Mouse (Mus musculus) spleen, postnatal 14 days (tissue): ENCODE measurements around the gene Cd40lg.

Experiments used
- DNase-seq, 2 experiments: peaks; one replicate each; pipeline ENCODE4 v3.0.0; 2021 to 2022; ENCODE audit warnings: low spot score in 2 of 2

Cd40lg gene

GRCm38 (mm10) chrX:57211876-57212275 is at the start of gene Cd40lg:
TSS of gene Cd40lg (plus strand) at chrX:57212143.
- no peak for DNase-seq

DNA sequence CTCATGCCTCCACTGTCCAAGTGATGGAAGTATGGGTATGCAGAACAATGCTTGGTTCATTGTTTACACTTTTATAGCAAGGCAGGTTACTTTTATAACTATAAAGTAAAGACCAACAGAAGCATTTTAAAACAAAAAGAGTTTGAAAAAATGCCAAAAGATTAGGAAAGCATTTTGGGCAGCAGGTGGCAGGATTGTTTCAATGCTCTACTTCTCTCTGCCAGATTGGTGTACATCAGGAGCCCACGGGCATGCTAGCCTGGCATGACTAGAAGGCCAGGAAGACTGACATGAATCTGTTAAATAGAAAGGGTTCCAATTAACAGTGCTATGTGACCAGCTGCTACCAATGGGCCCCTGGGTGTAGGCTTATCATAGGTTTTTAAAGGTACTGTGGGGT is 45.4 kb upstream of the Cd40lg start:
- DNase-seq = no peak

DNA sequence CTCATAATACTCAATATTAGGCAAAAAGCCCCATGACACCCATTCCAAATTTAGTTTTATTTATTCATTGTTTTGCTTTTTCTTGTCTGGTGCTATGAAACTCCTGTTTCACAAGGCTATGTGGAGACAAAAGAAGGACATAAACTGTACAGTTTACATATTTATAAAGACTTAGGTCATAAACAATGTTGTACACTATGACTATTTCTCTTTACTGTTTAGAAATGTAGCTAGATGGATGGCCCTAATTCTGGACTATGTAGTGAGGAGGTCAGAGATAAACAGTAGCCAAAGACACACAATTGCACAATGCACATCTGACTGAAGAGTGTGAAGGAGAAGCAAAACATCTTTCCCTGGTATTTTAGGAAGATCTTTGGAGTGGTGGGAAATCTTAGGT is 40.7 kb upstream of the Cd40lg start:
- no peak for DNase-seq

DNA sequence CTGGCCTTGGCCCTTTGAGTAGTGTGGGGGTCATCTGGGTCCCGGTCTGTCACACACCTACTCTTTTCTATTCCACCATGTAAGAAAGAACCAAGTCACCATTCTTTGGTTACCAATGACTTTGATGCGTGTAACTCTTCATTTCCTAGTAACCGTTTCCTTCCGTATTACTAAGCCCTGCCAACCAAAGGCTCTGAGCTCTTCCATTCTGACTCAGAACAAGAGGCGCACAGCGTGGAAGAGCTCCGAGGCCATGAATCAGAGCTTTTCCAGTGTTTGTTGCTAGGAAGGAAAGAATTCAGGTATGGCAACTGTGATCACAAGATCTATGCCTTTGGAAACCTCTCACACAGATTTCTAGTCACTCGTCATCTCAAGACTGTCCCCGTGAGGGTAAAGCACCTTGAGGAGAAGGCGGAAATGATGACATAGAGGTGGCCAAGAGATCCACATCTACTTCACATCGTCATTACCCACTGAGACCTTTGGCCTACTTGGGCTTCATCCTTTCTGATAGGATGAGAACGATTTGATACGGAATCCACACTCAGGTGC is 34.6 kb upstream of the Cd40lg start:
- no peak for DNase-seq

GRCm38 (mm10) chrX:57182470-57182869 is 29.5 kb upstream of the Cd40lg start:
- DNase-seq = no peak

DNA sequence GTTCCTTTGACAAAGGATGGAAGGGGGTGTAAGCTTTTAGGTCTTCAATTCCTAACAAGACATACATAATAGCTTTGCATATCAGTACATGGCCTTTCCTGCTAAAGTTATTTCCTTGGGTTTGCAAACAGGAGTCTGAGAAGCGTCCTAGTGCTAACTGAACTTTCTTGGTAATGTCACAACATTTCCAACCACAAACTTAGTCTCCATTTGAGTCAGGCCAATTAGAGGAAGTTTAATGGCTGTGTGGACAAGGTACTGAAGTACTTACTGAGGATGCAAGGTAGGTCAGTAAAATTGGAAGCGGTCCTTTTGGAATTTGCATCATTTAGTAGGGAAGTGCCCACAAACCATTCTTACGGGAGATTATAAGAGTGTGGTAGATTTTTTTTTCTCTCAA is 28.6 kb upstream of the Cd40lg start:
- DNase-seq = no peak

GRCm38 (mm10) chrX:57187301-57187700 is 24.6 kb upstream of the Cd40lg start:
- no peak for DNase-seq

GRCm38 (mm10) chrX:57189335-57189734 is 22.6 kb upstream of the Cd40lg start:
- DNase-seq = no peak

DNA sequence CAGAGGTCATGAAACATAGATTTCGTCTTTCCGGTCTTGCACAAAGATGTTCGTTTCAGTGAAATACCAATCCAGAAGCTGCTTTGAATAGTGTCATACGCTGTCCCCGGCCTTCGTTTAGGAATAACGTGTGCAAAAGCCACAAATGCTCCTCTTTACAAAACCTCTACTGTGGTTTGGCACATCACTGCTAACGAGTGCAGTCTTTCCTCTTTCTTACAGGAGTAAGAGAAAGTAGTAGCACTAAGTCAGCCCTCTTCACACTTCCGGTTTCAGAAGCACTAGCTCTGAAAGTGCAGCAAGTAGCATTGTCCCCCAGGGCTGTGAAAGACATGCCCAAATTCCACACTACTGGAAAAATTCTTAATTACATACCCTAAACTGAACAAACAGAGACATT is 15.6 kb upstream of the Cd40lg start:
- DNase-seq = no peak

DNA sequence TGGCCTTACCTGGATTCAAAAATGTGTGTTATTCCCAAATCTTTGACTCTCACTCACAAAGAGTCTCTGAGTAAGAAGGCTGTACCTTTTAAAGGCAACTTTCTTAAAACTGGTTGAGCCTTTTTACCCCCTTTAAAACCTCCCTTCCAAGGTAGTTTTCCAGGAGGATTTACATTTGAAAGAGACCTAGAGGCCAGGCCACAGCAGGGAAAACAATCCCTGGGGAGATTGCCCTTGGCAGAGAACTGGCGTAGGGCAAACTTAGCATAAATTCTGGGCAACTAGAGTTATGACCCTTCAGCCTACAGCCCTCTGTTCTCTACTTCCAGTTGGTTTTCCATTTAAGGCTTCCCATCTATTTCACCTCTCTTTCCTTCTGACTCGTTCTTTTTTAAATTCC is 13.9 kb upstream of the Cd40lg start:
- DNase-seq = no peak

DNA sequence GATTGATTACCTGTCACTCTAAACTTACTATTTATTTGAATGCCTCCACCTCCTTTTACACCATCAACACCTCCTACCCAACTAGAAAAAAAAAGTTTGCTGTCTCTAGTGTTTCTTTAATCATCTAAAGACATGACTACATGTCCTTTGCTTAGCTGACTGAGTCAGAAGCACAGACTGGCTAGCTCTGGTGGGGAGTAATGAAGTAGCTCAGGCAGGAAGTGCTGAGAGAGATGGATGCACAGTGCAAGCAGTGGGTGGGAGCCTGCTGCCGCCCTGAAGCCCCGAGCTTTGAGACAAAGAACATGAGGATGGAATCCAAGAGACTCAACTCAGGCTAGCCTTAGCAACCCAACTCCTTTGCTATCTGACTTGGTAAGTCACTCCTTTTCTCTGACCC is 11.5 kb upstream of the Cd40lg start:
- DNase-seq = no peak

DNA sequence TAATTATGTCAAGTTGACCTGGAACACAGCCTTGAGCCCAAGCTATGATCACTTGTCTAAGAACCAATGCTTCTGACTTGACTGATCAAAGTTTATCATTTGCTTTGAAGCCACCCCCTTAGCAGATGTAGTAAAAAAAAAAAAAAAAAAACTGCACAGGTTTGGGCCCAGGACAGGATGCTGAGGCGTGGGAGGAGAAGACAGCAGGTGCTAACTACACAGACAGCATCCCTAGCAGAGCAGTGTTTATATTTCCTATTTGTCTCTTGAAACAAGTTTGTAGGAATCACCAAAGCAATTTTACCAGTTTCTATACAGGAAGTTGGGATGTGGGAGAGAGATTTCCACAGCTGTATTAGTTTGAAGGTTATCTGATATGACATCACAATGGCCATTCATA is 1.4 kb upstream of the Cd40lg start:
- no peak for DNase-seq

DNA sequence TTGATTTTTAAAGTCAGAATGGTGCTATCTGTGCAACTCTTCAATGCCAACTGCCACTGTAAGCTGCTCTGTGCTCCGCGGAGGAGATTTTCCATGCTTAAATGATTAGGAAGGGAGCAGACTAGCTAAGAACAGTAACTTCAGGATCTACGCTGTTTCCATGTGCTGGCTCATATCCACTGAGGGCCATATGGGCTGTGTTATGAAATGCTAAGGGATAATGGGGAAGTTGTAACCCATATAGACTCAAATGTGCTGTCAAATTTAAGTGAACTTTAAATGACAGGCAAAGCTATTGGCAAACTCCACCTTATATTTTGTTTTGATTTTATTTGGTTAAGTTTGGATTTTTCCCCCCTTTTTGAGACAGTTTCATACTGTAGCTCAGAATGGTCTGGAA is 919 bp downstream of the Cd40lg start:
- no peak for DNase-seq

DNA sequence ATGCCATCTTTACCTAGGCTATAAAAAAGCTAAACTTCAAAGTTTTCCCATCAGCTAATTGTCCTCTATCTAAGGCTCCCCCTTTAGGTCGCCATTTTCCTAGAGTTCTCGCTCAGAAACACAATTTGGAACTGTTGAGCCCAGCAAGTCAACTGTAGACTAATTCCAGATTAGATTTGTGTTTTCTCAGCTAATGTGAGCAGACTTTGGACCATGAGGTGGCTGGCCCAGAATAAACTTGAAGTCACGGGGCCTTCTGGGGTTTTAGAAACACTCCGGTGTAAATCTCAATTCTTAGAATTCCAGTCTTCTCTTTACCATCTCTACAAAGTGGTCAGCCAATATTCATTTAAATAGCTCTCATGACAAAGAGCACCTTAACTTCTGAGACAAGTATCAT is 3.6 kb downstream of the Cd40lg start:
- no peak for DNase-seq

DNA sequence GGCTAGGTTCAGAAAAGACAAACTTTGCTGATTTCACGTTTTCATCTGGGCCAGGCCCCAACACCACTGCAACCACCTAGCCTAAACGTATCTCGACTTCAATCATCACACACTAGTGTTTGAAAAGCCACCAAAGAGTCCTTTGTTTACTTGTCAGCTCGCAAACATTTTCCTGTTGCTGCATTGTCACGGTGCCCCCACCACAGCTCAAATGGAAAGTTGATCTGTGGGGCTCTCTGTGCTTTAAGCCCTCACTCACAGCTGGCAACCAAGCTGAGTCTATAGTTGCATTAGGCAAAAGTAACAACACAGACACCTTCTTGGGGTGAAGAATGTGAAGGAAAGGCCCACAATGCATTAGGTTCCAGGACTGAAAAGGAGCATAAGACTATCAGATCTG is 4.3 kb downstream of the Cd40lg start:
- no peak for DNase-seq

GRCm38 (mm10) chrX:57219563-57219962 is 7.6 kb downstream of the Cd40lg start:
- no peak for DNase-seq

GRCm38 (mm10) chrX:57221881-57222280 is 9.9 kb downstream of the Cd40lg start:
- no peak for DNase-seq

DNA sequence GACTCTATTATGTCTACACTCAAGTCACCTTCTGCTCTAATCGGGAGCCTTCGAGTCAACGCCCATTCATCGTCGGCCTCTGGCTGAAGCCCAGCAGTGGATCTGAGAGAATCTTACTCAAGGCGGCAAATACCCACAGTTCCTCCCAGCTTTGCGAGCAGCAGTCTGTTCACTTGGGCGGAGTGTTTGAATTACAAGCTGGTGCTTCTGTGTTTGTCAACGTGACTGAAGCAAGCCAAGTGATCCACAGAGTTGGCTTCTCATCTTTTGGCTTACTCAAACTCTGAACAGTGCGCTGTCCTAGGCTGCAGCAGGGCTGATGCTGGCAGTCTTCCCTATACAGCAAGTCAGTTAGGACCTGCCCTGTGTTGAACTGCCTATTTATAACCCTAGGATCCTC is 11.4 kb downstream of the Cd40lg start:
- DNase-seq = no peak

- no peak for DNase-seq
Observed at GRCm38 (mm10) chrX:57228178-57228577, 16.2 kb downstream of the Cd40lg start.

DNA sequence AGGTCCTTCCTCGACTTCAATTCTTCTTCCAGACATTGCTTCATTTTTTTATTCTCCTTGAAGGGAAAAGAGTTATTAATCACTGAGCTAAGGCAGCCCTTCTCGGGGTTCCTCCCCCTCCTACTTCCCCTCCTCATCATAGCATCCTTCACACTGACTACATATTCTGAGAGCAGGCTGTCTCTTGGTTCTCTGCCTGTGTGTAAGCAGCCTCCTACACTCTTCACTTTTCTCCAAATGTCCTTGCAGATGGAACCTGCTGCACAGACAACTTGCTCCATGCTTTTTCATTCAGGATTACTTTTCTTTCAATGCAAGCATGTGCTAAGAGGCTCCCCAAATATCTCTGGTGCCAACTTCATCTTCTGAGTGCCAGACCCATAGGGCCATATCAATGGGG is 21.7 kb downstream of the Cd40lg start:
- no peak for DNase-seq

DNA sequence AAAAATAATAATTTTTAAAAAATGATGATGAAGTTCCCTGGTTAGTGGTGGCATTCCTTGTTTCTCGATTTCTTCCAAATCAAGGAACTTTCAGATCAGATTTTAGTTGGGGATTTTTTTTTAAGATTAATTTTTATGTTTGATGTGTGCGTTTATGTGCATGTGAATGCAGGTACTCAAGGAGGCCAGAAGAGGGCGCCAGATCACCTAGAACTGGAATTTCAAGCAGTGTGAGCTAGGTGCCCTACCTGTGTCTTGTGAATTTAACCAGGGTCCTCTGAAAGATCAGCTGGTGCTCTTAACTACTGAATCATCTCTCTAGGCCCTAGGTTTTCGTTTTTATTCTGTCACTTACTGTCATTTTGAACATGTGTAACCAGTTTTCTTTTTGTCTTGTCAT is 24.0 kb downstream of the Cd40lg start:
- DNase-seq = no peak

- no peak for DNase-seq
Observed at GRCm38 (mm10) chrX:57238572-57238971, 26.6 kb downstream of the Cd40lg start.

DNA sequence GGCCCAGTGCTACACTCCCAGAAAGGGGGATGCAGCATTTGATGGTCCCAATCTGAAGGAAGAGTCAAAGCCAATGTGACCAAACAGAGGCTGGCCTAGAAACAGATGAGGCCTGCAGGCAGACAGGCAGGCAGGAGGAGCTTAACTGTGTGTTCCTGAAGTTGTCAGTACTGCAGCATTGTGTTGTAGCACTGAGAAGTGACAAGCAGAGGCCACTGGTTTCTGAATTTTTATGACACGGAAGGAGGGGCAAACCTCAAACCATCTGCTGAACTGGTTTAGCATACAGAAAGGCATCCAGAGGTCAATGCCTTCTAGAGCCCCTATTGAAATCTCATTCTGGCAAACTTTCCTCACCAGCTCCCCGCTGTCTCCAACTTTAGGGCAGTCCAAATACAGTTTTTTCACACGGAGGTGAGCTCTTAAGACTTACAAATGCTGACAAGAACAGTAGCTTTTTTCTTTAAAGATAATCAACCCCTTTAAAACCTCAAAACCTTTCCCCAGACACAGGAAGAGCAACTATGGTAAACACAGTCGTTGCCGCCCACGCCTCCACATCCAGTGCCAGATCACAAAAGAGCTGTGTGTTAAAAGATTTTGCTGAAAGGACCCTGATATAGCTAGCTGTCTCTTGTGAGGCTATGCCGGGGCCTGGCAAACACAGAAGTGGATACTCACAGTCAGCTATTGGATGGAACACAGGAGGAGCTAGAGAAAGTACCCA is 41.5 kb downstream of the Cd40lg start:
- no peak for DNase-seq

DNA sequence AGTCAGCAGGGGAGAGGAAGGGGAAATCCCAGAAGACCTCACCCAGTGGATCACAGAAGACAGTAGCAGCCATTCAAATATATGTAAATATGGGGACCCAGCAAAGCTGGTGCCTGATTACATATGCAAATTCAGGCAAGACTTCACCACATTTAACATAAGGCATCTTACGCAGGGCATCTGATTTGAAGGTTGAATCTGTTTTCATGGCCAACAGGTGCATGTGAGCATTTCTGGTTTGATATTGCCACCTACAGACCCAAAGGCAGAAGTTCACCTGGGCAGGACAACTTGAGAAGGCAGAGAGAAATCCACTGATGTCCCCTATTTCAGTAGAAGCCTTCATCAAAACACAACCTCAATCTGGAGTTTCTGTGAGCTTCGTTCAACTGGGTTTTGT is 48.8 kb downstream of the Cd40lg start:
- no peak for DNase-seq
